Mouse (Mus musculus) embryonic facial prominence, embryonic 11.5 days (tissue): Measurements from ENCODE around the gene Mdp1. TPM values are rescaled to one million over a fixed set of nuclear protein-coding genes. Genes with fewer than 3 reads are reported as not detected.
A peak's percentile ranks its signal among the peaks of the same experiment; 100 is the strongest.

ENCODE experiments used
- ATAC-seq: fragments of 200-750 bp; cut with Nextera tagmentation; replicated peaks from 2 replicates; pipeline ENCODE4 v1.8.0; 2017; ENCODE audit warnings: low read depth; ENCODE audit not compliant: insufficient number of reproducible peaks, low FRiP score, low TSS enrichment
- DNase-seq: peaks from one replicate; pipeline ENCODE4 v3.0.0-alpha.2; 2015; ENCODE audit warnings: low spot score
- H3K27ac ChIP-seq: fragments of 300-500 bp; sonication (generic); replicated peaks from 2 replicates; pipeline ENCODE4 v1.5.1; 2014; ENCODE audit warnings: mild to moderate bottlenecking, low read depth, low read length, control low read depth
- H3K27me3 ChIP-seq: fragments of 300-500 bp; sonication (generic); 2 replicates; pipeline ENCODE4 v1.6.1; 2014; ENCODE audit warnings: mild to moderate bottlenecking, low read length, moderate library complexity, mixed read lengths; ENCODE audit not compliant: control insufficient read depth, insufficient read depth
- H3K36me3 ChIP-seq: fragments of 300-500 bp; sonication (generic); replicated peaks from 2 replicates; pipeline ENCODE4 v1.6.1; 2014; ENCODE audit warnings: low read depth, mild to moderate bottlenecking, low read length, moderate library complexity, mixed read lengths; ENCODE audit not compliant: control insufficient read depth, insufficient read depth
- H3K4me1 ChIP-seq: fragments of 300-500 bp; sonication (generic); 2 replicates; pipeline ENCODE4 v1.6.1; 2014; ENCODE audit warnings: low read length, mixed read lengths; ENCODE audit not compliant: control insufficient read depth, insufficient read depth
- H3K4me2 ChIP-seq: fragments of 300-500 bp; sonication (generic); 2 replicates; pipeline ENCODE4 v1.6.1; 2014; ENCODE audit warnings: low read depth, mild to moderate bottlenecking, control low read depth, low read length, moderate library complexity
- H3K4me3 ChIP-seq: fragments of 300-500 bp; sonication (generic); 2 replicates; pipeline ENCODE4 v1.5.1; 2014; ENCODE audit warnings: low read depth, low read length, control low read depth
- H3K9ac ChIP-seq: fragments of 300-500 bp; sonication (generic); replicated peaks from 2 replicates; pipeline ENCODE4 v1.6.1; 2014; ENCODE audit warnings: mild to moderate bottlenecking, control low read depth, low read length
- H3K9me3 ChIP-seq: fragments of 300-500 bp; sonication (generic); replicated peaks from 2 replicates; pipeline ENCODE4 v1.6.1; 2016; ENCODE audit warnings: mild to moderate bottlenecking, low read length, inconsistent platforms, mixed read lengths; ENCODE audit not compliant: control insufficient read depth
- WGBS: fragments of 180-500 bp; shearing (Covaris S2); extraction: QIAGEN DNeasy Blood & Tissue Kit; methylation state at CpG from one replicate; pipeline ENCODE4 v1.1.7; 2014; 5-methylcytosine and 5-hydroxymethylcytosine counted together
- polyA plus RNA-seq: library from polyadenylated mRNA; unstranded; fragments of >200 nt; fragmentation: Nextera tagmentation; extraction: Ambion mirVana; gene quantifications from 2 replicates; pipeline ENCODE4 v1.2.1, GENCODE M21; 2014

Gene Mdp1
- polyA plus RNA-seq, 1 experiment from 2014 or later, result 63.6 TPM

- Histone ChIP-seq H3K9ac (no peak overlapping the region), H3K27ac (no peak overlapping the region), H3K4me2 (no peak overlapping the region), H3K27me3 (no peaks in the 10 kb centered on the region), H3K4me1 (no peaks in the 10 kb centered on the region), H3K4me3 (no peak overlapping the region), H3K9me3 (no peaks in the 10 kb centered on the region), H3K36me3 (peaks cover 6% of the 10 kb centered on the region)
- WGBS, result 95% methylated on average over 14 of the region's 14 CpGs
- ATAC-seq (no peak), DNase-seq (no peak)
These were observed 19.5 kb downstream of the Mdp1 start for GRCm38 (mm10) chr14:55640816-55641215.

GRCm38 (mm10) chr14:55637795-55638194, 22.5 kb downstream of the Mdp1 start, which contains the start of gene Gm49378:
Gene Gm49378 (minus strand): TSS chr14:55637895.
- Histone ChIP-seq H3K27ac (no peak within 1 kb of the TSS), H3K9ac (no peak within 1 kb of the TSS), H3K36me3 (peaks cover 10% of the 10 kb centered on the region), H3K4me1 (no peaks in the 10 kb centered on the region), H3K27me3 (no peaks in the 10 kb centered on the region), H3K4me3 (no peak within 1 kb of the TSS), H3K9me3 (no peaks in the 10 kb centered on the region), H3K4me2 (no peak within 1 kb of the TSS)
- DNase-seq (no peak), ATAC-seq (no peak)
- WGBS, result 93% methylated on average over 9 of the region's 9 CpGs

GRCm38 (mm10) chr14:55635523-55636007, 24.7 kb downstream of the Mdp1 start, which contains the start of gene Ipo4:
Gene Ipo4 (minus strand): TSS chr14:55635957.
- H3K27me3 ChIP-seq, result no peaks in the 10 kb centered on the region
- no peaks in the 10 kb centered on the region for H3K9me3 ChIP-seq
- peak within 1 kb of the TSS; percentile 70 for H3K4me3 ChIP-seq
- H3K4me1 ChIP-seq, result no peaks in the 10 kb centered on the region
- peaks cover 14% of the 10 kb centered on the region for H3K36me3 ChIP-seq
- peak within 1 kb of the TSS; percentile 90 for H3K4me2 ChIP-seq
- ATAC-seq, result peak; percentile 86
- DNase-seq, result peak; percentile 96
- H3K9ac ChIP-seq, result peak within 1 kb of the TSS; percentile 78
- WGBS, result 2% methylated on average over 32 of the region's 33 CpGs
- H3K27ac ChIP-seq, result peak within 1 kb of the TSS; percentile 52; the same call in 1 of the 2 replicates

GRCm38 (mm10) chr14:55634874-55635522, 25.3 kb downstream of the Mdp1 start:
- DNase-seq (no peak), ATAC-seq (peak; percentile 71)
- Histone ChIP-seq H3K9me3 (no peaks in the 10 kb centered on the region), H3K4me1 (no peaks in the 10 kb centered on the region), H3K9ac (peak overlapping the region; percentile 78), H3K4me2 (peak overlapping the region; percentile 90), H3K27me3 (no peaks in the 10 kb centered on the region), H3K36me3 (peaks cover 18% of the 10 kb centered on the region), H3K27ac (peak overlapping the region; percentile 52; the same call in 1 of the 2 replicates), H3K4me3 (peak overlapping the region; percentile 70)
- WGBS, result 3% methylated on average over 23 of the region's 23 CpGs

- H3K27me3 ChIP-seq, result no peaks in the 10 kb centered on the region
- H3K9me3 ChIP-seq, result no peaks in the 10 kb centered on the region
- H3K9ac ChIP-seq, result no peak overlapping the region
- ATAC-seq (no peak), DNase-seq (peak; percentile 40)
- H3K27ac ChIP-seq, result no peak overlapping the region
- H3K4me3 ChIP-seq, result no peak overlapping the region
- WGBS, result 57% methylated on average over 5 of the region's 5 CpGs
- no peak overlapping the region for H3K4me2 ChIP-seq
- H3K36me3 ChIP-seq, result peaks cover 14% of the 10 kb centered on the region
- H3K4me1 ChIP-seq, result no peaks in the 10 kb centered on the region
These were observed 31.0 kb downstream of the Mdp1 start for GRCm38 (mm10) chr14:55629312-55629711.

GRCm38 (mm10) chr14:55628077-55628827, 32.1 kb downstream of the Mdp1 start:
- no peak for DNase-seq
- Histone ChIP-seq H3K9ac (no peak overlapping the region), H3K27me3 (no peaks in the 10 kb centered on the region), H3K4me1 (no peaks in the 10 kb centered on the region), H3K27ac (no peak overlapping the region), H3K9me3 (no peaks in the 10 kb centered on the region), H3K36me3 (peaks cover 14% of the 10 kb centered on the region), H3K4me3 (no peak overlapping the region), H3K4me2 (no peak overlapping the region)
- ATAC-seq, result no peak
- 93% methylated on average over 27 of the region's 27 CpGs for WGBS

- DNase-seq (no peak), ATAC-seq (no peak)
- Histone ChIP-seq H3K36me3 (no peaks in the 10 kb centered on the region), H3K9ac (0 out of 2 replicates have a peak overlapping the region, but pooled peaks have one; percentile 22), H3K9me3 (no peaks in the 10 kb centered on the region), H3K27me3 (no peaks in the 10 kb centered on the region), H3K4me1 (no peaks in the 10 kb centered on the region), H3K4me3 (peak overlapping the region; percentile 19), H3K4me2 (peak overlapping the region; percentile 23), H3K27ac (no peak overlapping the region)
- WGBS, result 47% methylated on average over 22 of the region's 22 CpGs
These were observed 41.7 kb downstream of the Mdp1 start for GRCm38 (mm10) chr14:55618486-55619195.
